Mouse (Mus musculus) kidney, postnatal 25 days (tissue): ENCODE data around the gene Dexi.

ENCODE experiments used
- DNase-seq, 2 experiments: peaks; one replicate each; pipeline ENCODE4 v3.0.0; 2021; ENCODE audit warnings: mixed read lengths in 2 of 2

Dexi gene

GRCm38 (mm10) chr16:10540763-10541597 is 1.9 kb downstream of the Dexi start:
- DNase-seq: no peak

- DNase-seq: no peak
These were observed 5.9 kb downstream of the Dexi start for GRCm38 (mm10) chr16:10536961-10537360.

GRCm38 (mm10) chr16:10536323-10536722 is 6.5 kb downstream of the Dexi start:
- DNase-seq: no peak

GRCm38 (mm10) chr16:10534567-10534966 is 8.3 kb downstream of the Dexi start:
- DNase-seq: no peak

GRCm38 (mm10) chr16:10533781-10534180 is 9.1 kb downstream of the Dexi start:
- no peak for DNase-seq

- DNase-seq: no peak
These were observed 12.7 kb downstream of the Dexi start for GRCm38 (mm10) chr16:10530179-10530578.

- DNase-seq: no peak
These were observed 14.5 kb downstream of the Dexi start for GRCm38 (mm10) chr16:10528382-10528781.

- DNase-seq: no peak
These were observed 15.7 kb downstream of the Dexi start for GRCm38 (mm10) chr16:10527046-10527644.

GRCm38 (mm10) chr16:10525610-10525980 is 17.3 kb downstream of the Dexi start:
- no peak for DNase-seq

GRCm38 (mm10) chr16:10524866-10525609 is 17.8 kb downstream of the Dexi start:
- no peak for DNase-seq

- no peak for DNase-seq
These were observed 19.2 kb downstream of the Dexi start for GRCm38 (mm10) chr16:10523650-10524049.

GRCm38 (mm10) chr16:10522811-10523210 is 20.0 kb downstream of the Dexi start:
- DNase-seq: peak; percentile 73 to 86

- peak; percentile 78 to 90 for DNase-seq
These were observed 21.8 kb downstream of the Dexi start for GRCm38 (mm10) chr16:10520908-10521614.

GRCm38 (mm10) chr16:10518030-10518429 is 24.8 kb downstream of the Dexi start:
- DNase-seq: peak in 1 of 2 experiments; percentile 29

- no peak for DNase-seq
These were observed 26.8 kb downstream of the Dexi start for GRCm38 (mm10) chr16:10515953-10516572.

- no peak for DNase-seq
These were observed 31.7 kb downstream of the Dexi start for GRCm38 (mm10) chr16:10511134-10511520.

- DNase-seq: no peak
These were observed 32.2 kb downstream of the Dexi start for GRCm38 (mm10) chr16:10510477-10511133.

- DNase-seq: no peak
These were observed 34.2 kb downstream of the Dexi start for GRCm38 (mm10) chr16:10508691-10509090.

- DNase-seq: no peak
These were observed 35.4 kb downstream of the Dexi start for GRCm38 (mm10) chr16:10507445-10507844.

GRCm38 (mm10) chr16:10503058-10503457 is 39.8 kb downstream of the Dexi start:
- DNase-seq: no peak

GRCm38 (mm10) chr16:10501865-10502264 is 41.0 kb downstream of the Dexi start:
- peak; percentile 56 to 68 for DNase-seq

GRCm38 (mm10) chr16:10499122-10499521 is 43.7 kb downstream of the Dexi start:
- DNase-seq: no peak
